Mouse (Mus musculus): ENCODE measurements around the gene Abcd3.

DNA sequence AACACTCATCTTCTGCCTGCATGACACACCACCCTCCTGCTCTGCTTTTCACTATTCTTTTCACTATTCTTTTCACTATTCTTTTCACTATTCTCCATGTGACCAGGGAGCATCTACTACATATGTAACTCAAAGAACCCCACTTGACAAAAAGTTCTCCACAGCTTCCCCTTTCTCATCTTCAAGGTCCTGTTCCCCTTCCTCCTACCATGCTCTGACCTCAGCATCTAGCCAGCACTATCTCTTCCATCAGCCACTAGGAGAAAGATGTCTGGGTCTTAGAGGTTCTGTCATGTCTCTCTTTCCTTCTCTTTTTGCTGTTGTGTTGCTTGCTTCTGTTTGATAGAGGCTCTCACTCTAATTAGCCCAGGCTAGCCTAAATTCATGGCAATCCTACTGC lies 49.1 kb downstream of the Abcd3 start:
- no peak for TF ChIP-seq POLR2A (IDR thresholded peaks at IDR 0.05; ENCODE audit: control insufficient read depth, extremely low read depth, insufficient read depth, low read length, poor library complexity)
- TF ChIP-seq CTCF (IDR thresholded peaks at IDR 0.05; ENCODE audit: borderline replicate concordance, control insufficient read depth, extremely low read depth, insufficient read depth, low read length, poor library complexity), result no peak

Measured in thymus, adult 2 months (tissue).